In the genomic region with DNA sequence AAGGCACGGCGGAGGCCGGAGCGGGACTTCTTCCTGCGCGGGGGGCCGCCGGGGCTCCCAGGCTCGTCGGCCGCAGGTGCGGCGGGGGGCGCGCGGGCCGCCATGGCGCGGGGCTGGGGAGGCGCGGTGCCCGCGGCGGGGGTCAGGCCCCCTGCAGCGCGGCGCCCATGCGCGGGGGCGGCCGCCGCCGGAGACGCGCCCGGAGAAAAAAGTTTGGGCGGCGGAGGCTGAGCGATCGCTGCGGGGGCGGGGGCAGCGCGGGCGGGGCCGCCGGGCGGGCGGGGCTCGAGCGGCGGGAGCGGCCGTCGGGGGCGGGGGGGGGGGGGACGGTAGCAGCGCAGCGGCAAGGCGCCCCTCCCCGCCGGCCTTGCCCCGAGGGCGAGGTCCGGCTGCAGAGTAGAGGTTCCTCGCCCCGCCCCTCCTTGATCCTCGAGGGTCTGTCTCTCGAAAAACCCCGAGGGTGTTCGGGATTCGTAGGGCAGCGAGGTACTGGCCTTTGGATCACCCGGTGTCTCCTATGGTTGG, we compare ENCODE assay signal across 8 mouse cellular contexts. TPM values are rescaled to one million over a fixed set of nuclear protein-coding genes. Genes with fewer than 3 reads are reported as not detected.
A peak's percentile ranks its signal among the peaks of the same experiment; 100 is the strongest.
DNase-seq lines count a peak whose midpoint lies in the region; ATAC-seq and TF ChIP-seq lines count a peak whose summit lies in the region.

No protein-coding gene starts in this region.

- H3K9me3 ChIP-seq in embryonic facial prominence, embryonic 10.5 days, result no peaks in the 10 kb centered on the region
- no peaks in the 10 kb centered on the region for H3K9me3 ChIP-seq in intestine, embryonic 15.5 days

- H3K27me3 ChIP-seq in liver, adult 2 months (ENCODE audit: control insufficient read depth, insufficient read depth, low read length), result no peaks in the 10 kb centered on the region
- H3K27me3 ChIP-seq in embryonic facial prominence, embryonic 10.5 days (replicated peaks; ENCODE audit: low read depth, poor library complexity, severe bottlenecking), result peaks cover 89% of the 10 kb centered on the region
- peaks cover 13% of the 10 kb centered on the region; the same call in 1 of the 2 replicates for H3K27me3 ChIP-seq in intestine, embryonic 15.5 days (replicated peaks)

- WGBS in liver, adult 2 months, result 3% methylated on average over 63 of the region's 74 CpGs
- WGBS in embryonic facial prominence, embryonic 10.5 days, result under 1% methylated on average over 69 of the region's 74 CpGs
- WGBS in intestine, embryonic 15.5 days, result under 1% methylated on average over 42 of the region's 74 CpGs
- 3% methylated on average over 32 of the region's 74 CpGs for WGBS in macrophage (ENCODE audit: missing documents)

- peak overlapping the region; percentile 94 for H3K27ac ChIP-seq in liver, adult 2 months (replicated peaks; ENCODE audit: insufficient read depth, low read depth, low read length)
- H3K27ac ChIP-seq in embryonic facial prominence, embryonic 10.5 days (replicated peaks), result peak overlapping the region; percentile 63; the same call in 1 of the 2 replicates
- H3K27ac ChIP-seq in intestine, embryonic 15.5 days, result peak overlapping the region; percentile 94
- peak overlapping the region; percentile 49 for H3K27ac ChIP-seq in macrophage

- peak overlapping the region; percentile 92 for H3K9ac ChIP-seq in liver, adult 2 months (ENCODE audit: low read depth, low read length)
- H3K9ac ChIP-seq in intestine, embryonic 15.5 days, result peak overlapping the region; percentile 81

- TF ChIP-seq POLR2A in liver, adult 2 months (IDR thresholded peaks at IDR 0.05; ENCODE audit: extremely low read depth, insufficient read depth, low read length), result 0 out of 2 replicates have a peak, but pooled peaks have one; percentile 15

- peak overlapping the region; percentile 89 for H3K4me3 ChIP-seq in liver, adult 2 months (ENCODE audit: insufficient read depth, low read depth, low read length)
- peak overlapping the region; percentile 63 for H3K4me3 ChIP-seq in embryonic facial prominence, embryonic 10.5 days
- peak overlapping the region; percentile 67 for H3K4me3 ChIP-seq in intestine, embryonic 15.5 days (replicated peaks)
- peak overlapping the region; percentile 87; the same call in 1 of the 2 replicates for H3K4me3 ChIP-seq in macrophage (ENCODE audit: inconsistent target)

- DNase-seq in liver, adult 2 months (ENCODE audit: extremely low read depth, low read depth, low spot score), result no peak
- DNase-seq in liver, result no peak
- peak; percentile 34 for DNase-seq in embryonic facial prominence, embryonic 10.5 days (ENCODE audit: low spot score)
- no peak for DNase-seq in spleen, adult 18-20 months
- DNase-seq in gastrocnemius, adult 8-10 months (ENCODE audit: low spot score in 2 of 2), result no peak
- DNase-seq in urinary bladder, adult 2 months (ENCODE audit: low spot score), result no peak

- peaks cover 26% of the 10 kb centered on the region for H3K79me2 ChIP-seq in liver, adult 2 months (ENCODE audit: control insufficient read depth, insufficient read depth, low read length)
- H3K79me2 ChIP-seq in macrophage (ENCODE audit: inconsistent target), result peaks cover 47% of the 10 kb centered on the region

- H3K36me3 ChIP-seq in liver, adult 2 months (ENCODE audit: control insufficient read depth, insufficient read depth, low read length), result no peaks in the 10 kb centered on the region
- no peaks in the 10 kb centered on the region for H3K36me3 ChIP-seq in embryonic facial prominence, embryonic 10.5 days (replicated peaks)
- H3K36me3 ChIP-seq in intestine, embryonic 15.5 days, result no peaks in the 10 kb centered on the region
- no peaks in the 10 kb centered on the region for H3K36me3 ChIP-seq in macrophage (ENCODE audit: inconsistent target)

- ATAC-seq in intestine, embryonic 15.5 days, result peak; percentile 18; the same call in 1 of the 2 replicates

- peak overlapping the region; percentile 96 for H3K4me2 ChIP-seq in intestine, embryonic 15.5 days (replicated peaks)

- H3K4me1 ChIP-seq in liver, adult 2 months (ENCODE audit: control insufficient read depth, insufficient read depth, low read length), result peaks cover 19% of the 10 kb centered on the region
- peaks cover 41% of the 10 kb centered on the region for H3K4me1 ChIP-seq in embryonic facial prominence, embryonic 10.5 days
- peaks cover 35% of the 10 kb centered on the region for H3K4me1 ChIP-seq in intestine, embryonic 15.5 days (replicated peaks)

- TF ChIP-seq CTCF in liver, adult 2 months (IDR thresholded peaks at IDR 0.05; ENCODE audit: low read depth, low read length), result no peak

RNA-seq across cellular contexts. Expression of gene C77080, which starts 12.9 kb away (rescaled TPM):
- total RNA-seq in liver, adult 2 months (2014; rRNA removed), result 8.9 and 17.9 TPM in 2 replicates
- 46.6 and 60.7 TPM in 2 replicates for polyA plus RNA-seq in liver, adult 2 months (2012; rRNA removed)
- 3.3 and 3.5 TPM in 2 replicates for polyA plus RNA-seq in embryonic facial prominence, embryonic 10.5 days (2016; fragmentation: Nextera tagmentation; extraction: Ambion mirVana)
- polyA plus RNA-seq in intestine, embryonic 15.5 days (2015; fragmentation: Nextera tagmentation; extraction: Ambion mirVana), result 9.7 and 10.3 TPM in 2 replicates
- total RNA-seq in macrophage (2018; cell fraction: chromatin; rRNA removed), result 10 to 100 TPM; 14.6 to 97.4 (median 44.6) TPM
- 100 to 1,000 TPM in 10 of 26 experiments, 10 to 100 TPM in 16; 40.7 to 147 (median 81.3) TPM for total RNA-seq in macrophage (2018; cell fraction: cytosol; rRNA removed)
- total RNA-seq in macrophage (2018; cell fraction: nucleus; rRNA removed), result 100 to 1,000 TPM in 1 of 26 experiments, 10 to 100 TPM in 25; 29.3 to 112 (median 68.2) TPM
- polyA plus RNA-seq in macrophage (2018), result 33.1 to 77.6 TPM (median 57.0 TPM) in 3 replicates
- total RNA-seq in gastrocnemius, adult 8-10 months (2022), result 1 to 10 TPM in 1 of 4 experiments, under 1 TPM in 3; 0.58 to 1.6 (median 0.75) TPM
- 29.7 and 32.1 TPM in 2 replicates for polyA plus RNA-seq in urinary bladder, adult 2 months (2012; rRNA removed)

RNA-seq across cellular contexts. Expression of gene Sync, which starts 39.1 kb away (rescaled TPM):
- not detected in 2 replicates for total RNA-seq in liver, adult 2 months (2014; rRNA removed)
- polyA plus RNA-seq in liver, adult 2 months (2012; rRNA removed), result 0.04 and 0.05 TPM in 2 replicates
- 0.48 and 0.71 TPM in 2 replicates for polyA plus RNA-seq in embryonic facial prominence, embryonic 10.5 days (2016; fragmentation: Nextera tagmentation; extraction: Ambion mirVana)
- 1.2 TPM in 2 replicates for polyA plus RNA-seq in intestine, embryonic 15.5 days (2015; fragmentation: Nextera tagmentation; extraction: Ambion mirVana)
- total RNA-seq in macrophage (2018; cell fraction: chromatin; rRNA removed), result 1 to 10 TPM in 2 of 26 experiments, under 1 TPM in 2, not detected in 22; 0.62 to 1.3 (median 1.0) TPM
- under 1 TPM in 7 of 26 experiments, not detected in 19; 0.05 to 0.24 (median 0.07) TPM for total RNA-seq in macrophage (2018; cell fraction: cytosol; rRNA removed)
- 1 to 10 TPM in 2 of 26 experiments, under 1 TPM in 4, not detected in 20; 0.28 to 1.1 (median 0.42) TPM for total RNA-seq in macrophage (2018; cell fraction: nucleus; rRNA removed)
- polyA plus RNA-seq in macrophage (2018), result 0.06 TPM in 1 of 3 replicates, not detected in the others
- total RNA-seq in gastrocnemius, adult 8-10 months (2022), result 10 to 100 TPM; 46.1 to 56.7 (median 48.1) TPM
- 3.1 and 4.0 TPM in 2 replicates for polyA plus RNA-seq in urinary bladder, adult 2 months (2012; rRNA removed)

RNA-seq across cellular contexts. Expression of gene Yars, which starts 58.7 kb away (rescaled TPM):
- 17.2 and 18.5 TPM in 2 replicates for total RNA-seq in liver, adult 2 months (2014; rRNA removed)
- 10.7 and 15.3 TPM in 2 replicates for polyA plus RNA-seq in liver, adult 2 months (2012; rRNA removed)
- polyA plus RNA-seq in embryonic facial prominence, embryonic 10.5 days (2016; fragmentation: Nextera tagmentation; extraction: Ambion mirVana), result 96.0 and 105 TPM in 2 replicates
- polyA plus RNA-seq in intestine, embryonic 15.5 days (2015; fragmentation: Nextera tagmentation; extraction: Ambion mirVana), result 94.2 and 97.2 TPM in 2 replicates
- 100 to 1,000 TPM in 2 of 26 experiments, 10 to 100 TPM in 24; 16.2 to 100 (median 68.2) TPM for total RNA-seq in macrophage (2018; cell fraction: chromatin; rRNA removed)
- total RNA-seq in macrophage (2018; cell fraction: cytosol; rRNA removed), result 10 to 100 TPM; 10.9 to 33.1 (median 21.0) TPM
- 10 to 100 TPM; 11.8 to 67.1 (median 39.2) TPM for total RNA-seq in macrophage (2018; cell fraction: nucleus; rRNA removed)
- 13.2 to 26.2 TPM (median 14.8 TPM) in 3 replicates for polyA plus RNA-seq in macrophage (2018)
- total RNA-seq in gastrocnemius, adult 8-10 months (2022), result 10 to 100 TPM; 31.2 to 44.4 (median 35.3) TPM
- 36.8 and 38.3 TPM in 2 replicates for polyA plus RNA-seq in urinary bladder, adult 2 months (2012; rRNA removed)

RNA-seq across cellular contexts. Expression of gene S100pbp, which starts 58.8 kb away (rescaled TPM):
- total RNA-seq in liver, adult 2 months (2014; rRNA removed), result 13.4 TPM in 2 replicates
- polyA plus RNA-seq in liver, adult 2 months (2012; rRNA removed), result 7.3 and 10.0 TPM in 2 replicates
- 29.5 and 29.8 TPM in 2 replicates for polyA plus RNA-seq in embryonic facial prominence, embryonic 10.5 days (2016; fragmentation: Nextera tagmentation; extraction: Ambion mirVana)
- 12.5 and 14.5 TPM in 2 replicates for polyA plus RNA-seq in intestine, embryonic 15.5 days (2015; fragmentation: Nextera tagmentation; extraction: Ambion mirVana)
- 100 to 1,000 TPM in 2 of 26 experiments, 10 to 100 TPM in 24; 33.5 to 125 (median 67.8) TPM for total RNA-seq in macrophage (2018; cell fraction: chromatin; rRNA removed)
- total RNA-seq in macrophage (2018; cell fraction: cytosol; rRNA removed), result 10 to 100 TPM in 20 of 26 experiments, 1 to 10 TPM in 6; 6.6 to 15.8 (median 12.7) TPM
- 10 to 100 TPM; 19.7 to 88.2 (median 42.9) TPM for total RNA-seq in macrophage (2018; cell fraction: nucleus; rRNA removed)
- 12.7 to 13.9 TPM (median 12.9 TPM) in 3 replicates for polyA plus RNA-seq in macrophage (2018)
- total RNA-seq in gastrocnemius, adult 8-10 months (2022), result 1 to 10 TPM; 3.8 to 4.6 (median 4.4) TPM
- 19.8 and 21.7 TPM in 2 replicates for polyA plus RNA-seq in urinary bladder, adult 2 months (2012; rRNA removed)
